Mouse (Mus musculus): Measurements from ENCODE around the gene Slc25a22. TPM values are rescaled to one million over a fixed set of nuclear protein-coding genes. Genes with fewer than 3 reads are reported as not detected.

Slc25a22 gene
- polyA plus RNA-seq, 2 experiments = 11.0 to 19.6 TPM

DNA sequence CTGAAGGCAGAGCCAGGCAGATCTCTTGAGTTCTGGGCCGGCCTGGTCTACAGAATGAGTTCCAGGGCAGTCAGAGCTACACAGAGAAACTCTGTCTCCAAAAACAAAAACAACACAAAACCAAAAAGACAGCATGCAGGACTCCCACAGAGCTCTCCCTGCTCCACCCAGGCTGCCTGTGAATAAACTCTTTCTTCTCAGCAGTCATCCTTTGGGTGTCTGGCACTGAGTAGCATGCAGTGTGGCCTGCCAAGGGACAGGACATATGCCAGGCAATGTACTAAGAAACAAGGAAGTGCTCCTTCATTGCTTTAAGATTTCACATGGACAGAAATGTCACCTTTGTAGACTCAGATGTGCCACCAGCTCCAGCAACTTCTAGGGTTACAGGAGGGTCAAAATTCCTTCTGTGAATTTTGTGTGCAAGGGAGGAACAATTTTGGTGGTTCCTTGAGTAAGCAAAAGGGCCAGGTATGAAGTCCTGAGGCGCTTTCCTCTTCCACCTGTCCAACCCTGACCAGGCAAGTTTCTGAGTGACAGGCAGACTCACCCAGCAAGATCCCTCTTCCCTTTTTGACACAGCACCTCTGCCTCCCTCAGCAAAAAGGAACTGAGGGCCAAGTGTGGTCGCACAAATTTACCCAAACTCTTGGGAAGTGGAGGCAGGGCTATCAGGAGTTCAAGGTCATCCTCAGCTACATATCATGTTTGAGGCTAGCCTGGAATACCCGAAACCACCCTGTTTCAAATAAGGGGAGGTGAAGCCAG lies 56.4 kb downstream of the Slc25a22 start:
- Histone ChIP-seq H3K4me1 (replicated peaks; ENCODE audit: control insufficient read depth in 2 of 2, insufficient read depth in 2 of 2, low read length in 1 of 2) (peaks cover 0 to 12% of the 10 kb centered on the region in 2 experiments; a peak in 3 of 4 replicates), H3K9me3 (ENCODE audit: control insufficient read depth, low read length) (no peaks in the 10 kb centered on the region), H3K9ac (replicated peaks) (no peak overlapping the region), H3K27me3 (ENCODE audit: control insufficient read depth, insufficient read depth, low read length) (no peaks in the 10 kb centered on the region), H3K27ac (no peak overlapping the region), H3K4me2 (ENCODE audit: low read depth) (no peak overlapping the region), H3K36me3 (replicated peaks; ENCODE audit: control insufficient read depth, insufficient read depth, low read depth) (no peaks in the 10 kb centered on the region), H3K4me3 (ENCODE audit: insufficient read depth in 1 of 2, low read depth in 2 of 2, low read length in 2 of 2) (no peak overlapping the region)
- 62% methylated on average over 4 of the region's 4 CpGs for WGBS (ENCODE audit: insufficient replicate concordance)
- TF ChIP-seq CTCF (IDR thresholded peaks at IDR 0.05; ENCODE audit: low read depth) = no peak
- TF ChIP-seq EP300 (IDR thresholded peaks at IDR 0.05; ENCODE audit: low read depth) = no peak
- no peak for DNase-seq (ENCODE audit: low read depth in 3 of 3, low spot score in 3 of 3)
- no peak for ATAC-seq (ENCODE audit: insufficient read depth)

Other genes with a start within 250 kb of the Slc25a22 start
- gene Hras, start 243.9 kb downstream of the Slc25a22 start, polyA plus RNA-seq (2012; rRNA removed) = 50.8 and 66.8 TPM in 2 replicates
- gene Hras, start 243.9 kb downstream of the Slc25a22 start, polyA plus RNA-seq (2014; fragmentation: Nextera tagmentation; extraction: Ambion mirVana) = 84.4 and 102 TPM in 2 replicates
- gene Lrrc56, start 243.7 kb downstream of the Slc25a22 start, polyA plus RNA-seq (2012; rRNA removed) = 15.3 and 20.3 TPM in 2 replicates
- 10.4 and 10.9 TPM in 2 replicates for gene Lrrc56, start 243.7 kb downstream of the Slc25a22 start, polyA plus RNA-seq (2014; fragmentation: Nextera tagmentation; extraction: Ambion mirVana)
- gene Lmntd2, start 223.8 kb downstream of the Slc25a22 start, polyA plus RNA-seq (2012; rRNA removed) = 2.0 and 2.3 TPM in 2 replicates
- 0.25 and 0.66 TPM in 2 replicates for gene Lmntd2, start 223.8 kb downstream of the Slc25a22 start, polyA plus RNA-seq (2014; fragmentation: Nextera tagmentation; extraction: Ambion mirVana)
- 21.6 and 28.3 TPM in 2 replicates for gene Rassf7, start 222.0 kb downstream of the Slc25a22 start, polyA plus RNA-seq (2012; rRNA removed)
- gene Rassf7, start 222.0 kb downstream of the Slc25a22 start, polyA plus RNA-seq (2014; fragmentation: Nextera tagmentation; extraction: Ambion mirVana) = 16.8 and 22.4 TPM in 2 replicates
- gene Phrf1, start 209.1 kb downstream of the Slc25a22 start, polyA plus RNA-seq (2012; rRNA removed) = 10.4 and 14.1 TPM in 2 replicates
- gene Phrf1, start 209.1 kb downstream of the Slc25a22 start, polyA plus RNA-seq (2014; fragmentation: Nextera tagmentation; extraction: Ambion mirVana) = 25.7 and 28.3 TPM in 2 replicates
- 4.6 and 5.4 TPM in 2 replicates for gene Irf7, start 171.4 kb downstream of the Slc25a22 start, polyA plus RNA-seq (2012; rRNA removed)
- gene Irf7, start 171.4 kb downstream of the Slc25a22 start, polyA plus RNA-seq (2014; fragmentation: Nextera tagmentation; extraction: Ambion mirVana) = 4.8 and 5.1 TPM in 2 replicates
- 0.07 and 0.11 TPM in 2 replicates for gene Cdhr5, start 161.1 kb downstream of the Slc25a22 start, polyA plus RNA-seq (2012; rRNA removed)
- gene Cdhr5, start 161.1 kb downstream of the Slc25a22 start, polyA plus RNA-seq (2014; fragmentation: Nextera tagmentation; extraction: Ambion mirVana) = 0.24 and 0.27 TPM in 2 replicates
- gene Sct, start 158.8 kb downstream of the Slc25a22 start, polyA plus RNA-seq (2012; rRNA removed) = 0.16 TPM in 1 of 2 replicates, not detected in the other
- gene Sct, start 158.8 kb downstream of the Slc25a22 start, polyA plus RNA-seq (2014; fragmentation: Nextera tagmentation; extraction: Ambion mirVana) = 0.22 and 0.30 TPM in 2 replicates
- gene Drd4, start 145.9 kb downstream of the Slc25a22 start, polyA plus RNA-seq (2012; rRNA removed) = not detected in 2 replicates
- gene Drd4, start 145.9 kb downstream of the Slc25a22 start, polyA plus RNA-seq (2014; fragmentation: Nextera tagmentation; extraction: Ambion mirVana) = not detected in 2 replicates
- gene Deaf1, start 110.2 kb downstream of the Slc25a22 start, polyA plus RNA-seq (2012; rRNA removed) = 6.9 and 7.8 TPM in 2 replicates
- 11.1 and 13.6 TPM in 2 replicates for gene Deaf1, start 110.2 kb downstream of the Slc25a22 start, polyA plus RNA-seq (2014; fragmentation: Nextera tagmentation; extraction: Ambion mirVana)
- 10.7 and 13.6 TPM in 2 replicates for gene Tmem80, start 110.2 kb downstream of the Slc25a22 start, polyA plus RNA-seq (2012; rRNA removed)
- 11.3 and 13.0 TPM in 2 replicates for gene Tmem80, start 110.2 kb downstream of the Slc25a22 start, polyA plus RNA-seq (2014; fragmentation: Nextera tagmentation; extraction: Ambion mirVana)
- 7.9 and 8.3 TPM in 2 replicates for gene Eps8l2, start 99.0 kb downstream of the Slc25a22 start, polyA plus RNA-seq (2012; rRNA removed)
- 6.6 and 7.7 TPM in 2 replicates for gene Eps8l2, start 99.0 kb downstream of the Slc25a22 start, polyA plus RNA-seq (2014; fragmentation: Nextera tagmentation; extraction: Ambion mirVana)
- gene Taldo1, start 45.7 kb downstream of the Slc25a22 start, polyA plus RNA-seq (2012; rRNA removed) = 212 and 266 TPM in 2 replicates
- 427 and 428 TPM in 2 replicates for gene Taldo1, start 45.7 kb downstream of the Slc25a22 start, polyA plus RNA-seq (2014; fragmentation: Nextera tagmentation; extraction: Ambion mirVana)
- 13.8 and 16.9 TPM in 2 replicates for gene Gatd1, start 23.8 kb downstream of the Slc25a22 start, polyA plus RNA-seq (2012; rRNA removed)
- gene Gatd1, start 23.8 kb downstream of the Slc25a22 start, polyA plus RNA-seq (2014; fragmentation: Nextera tagmentation; extraction: Ambion mirVana) = 8.7 and 10.3 TPM in 2 replicates
- gene Cend1, start 8.4 kb downstream of the Slc25a22 start, polyA plus RNA-seq (2012; rRNA removed) = 0.09 TPM in 1 of 2 replicates, not detected in the other
- gene Cend1, start 8.4 kb downstream of the Slc25a22 start, polyA plus RNA-seq (2014; fragmentation: Nextera tagmentation; extraction: Ambion mirVana) = not detected in 2 replicates
- gene Pidd1, start 6.1 kb upstream of the Slc25a22 start, polyA plus RNA-seq (2012; rRNA removed) = 15.5 and 18.7 TPM in 2 replicates
- 6.1 and 9.4 TPM in 2 replicates for gene Pidd1, start 6.1 kb upstream of the Slc25a22 start, polyA plus RNA-seq (2014; fragmentation: Nextera tagmentation; extraction: Ambion mirVana)
- 328 and 661 TPM in 2 replicates for gene Rplp2, start 9.5 kb upstream of the Slc25a22 start, polyA plus RNA-seq (2012; rRNA removed)
- 942 and 950 TPM in 2 replicates for gene Rplp2, start 9.5 kb upstream of the Slc25a22 start, polyA plus RNA-seq (2014; fragmentation: Nextera tagmentation; extraction: Ambion mirVana)
- gene Pnpla2, start 17.3 kb upstream of the Slc25a22 start, polyA plus RNA-seq (2012; rRNA removed) = 6.7 TPM in 2 replicates
- 9.0 and 9.4 TPM in 2 replicates for gene Pnpla2, start 17.3 kb upstream of the Slc25a22 start, polyA plus RNA-seq (2014; fragmentation: Nextera tagmentation; extraction: Ambion mirVana)
- 1.3 and 2.6 TPM in 2 replicates for gene Cracr2b, start 23.2 kb upstream of the Slc25a22 start, polyA plus RNA-seq (2012; rRNA removed)
- gene Cracr2b, start 23.2 kb upstream of the Slc25a22 start, polyA plus RNA-seq (2014; fragmentation: Nextera tagmentation; extraction: Ambion mirVana) = 0.89 and 1.9 TPM in 2 replicates
- 20.0 and 22.0 TPM in 2 replicates for gene Cd151, start 29.5 kb upstream of the Slc25a22 start, polyA plus RNA-seq (2012; rRNA removed)
- gene Cd151, start 29.5 kb upstream of the Slc25a22 start, polyA plus RNA-seq (2014; fragmentation: Nextera tagmentation; extraction: Ambion mirVana) = 12.8 and 13.8 TPM in 2 replicates
- 10.9 and 24.6 TPM in 2 replicates for gene Polr2l, start 37.2 kb upstream of the Slc25a22 start, polyA plus RNA-seq (2012; rRNA removed)
- gene Polr2l, start 37.2 kb upstream of the Slc25a22 start, polyA plus RNA-seq (2014; fragmentation: Nextera tagmentation; extraction: Ambion mirVana) = 52.4 and 54.7 TPM in 2 replicates
- gene Tspan4, start 37.3 kb upstream of the Slc25a22 start, polyA plus RNA-seq (2012; rRNA removed) = 32.1 and 37.4 TPM in 2 replicates
- gene Tspan4, start 37.3 kb upstream of the Slc25a22 start, polyA plus RNA-seq (2014; fragmentation: Nextera tagmentation; extraction: Ambion mirVana) = 42.1 and 43.0 TPM in 2 replicates
- gene Chid1, start 102.0 kb upstream of the Slc25a22 start, polyA plus RNA-seq (2012; rRNA removed) = 6.3 and 12.1 TPM in 2 replicates
- gene Chid1, start 102.0 kb upstream of the Slc25a22 start, polyA plus RNA-seq (2014; fragmentation: Nextera tagmentation; extraction: Ambion mirVana) = 23.0 and 24.2 TPM in 2 replicates
- 19.8 and 21.0 TPM in 2 replicates for gene Ap2a2, start 124.3 kb upstream of the Slc25a22 start, polyA plus RNA-seq (2012; rRNA removed)
- gene Ap2a2, start 124.3 kb upstream of the Slc25a22 start, polyA plus RNA-seq (2014; fragmentation: Nextera tagmentation; extraction: Ambion mirVana) = 43.2 and 51.2 TPM in 2 replicates
- 1.7 and 2.1 TPM in 2 replicates for gene Muc6, start 217.4 kb upstream of the Slc25a22 start, polyA plus RNA-seq (2012; rRNA removed)
- 3.2 and 4.0 TPM in 2 replicates for gene Muc6, start 217.4 kb upstream of the Slc25a22 start, polyA plus RNA-seq (2014; fragmentation: Nextera tagmentation; extraction: Ambion mirVana)

All from liver, embryonic 14.5 days (tissue).